Mouse (Mus musculus) kidney, adult 2 months (tissue): Measurements from ENCODE around the gene 7420426K07Rik. TPM values are rescaled to one million over a fixed set of nuclear protein-coding genes. Genes with fewer than 3 reads are reported as not detected.

Experiments used
- DNase-seq: peaks from one replicate; pipeline ENCODE4 v3.0.0; 2021
- H3K27ac ChIP-seq: fragments of 200-500 bp; 2 replicates; pipeline ENCODE4 v1.5.1; 2012; ENCODE audit warnings: low read depth, low read length, control low read depth, inconsistent platforms; ENCODE audit not compliant: insufficient read depth
- H3K27me3 ChIP-seq: fragments of 200-500 bp; replicated peaks from 2 replicates; pipeline ENCODE4 v1.6.1; 2012; ENCODE audit warnings: mild to moderate bottlenecking, moderate library complexity, low read length, inconsistent platforms; ENCODE audit not compliant: control insufficient read depth, insufficient read depth
- H3K36me3 ChIP-seq: fragments of 200-500 bp; 2 replicates; pipeline ENCODE4 v1.6.1; 2012; ENCODE audit warnings: mild to moderate bottlenecking, moderate library complexity, low read length, inconsistent platforms; ENCODE audit not compliant: control insufficient read depth, insufficient read depth
- H3K4me1 ChIP-seq: fragments of 200-500 bp; 2 replicates; pipeline ENCODE4 v1.6.1; 2011; ENCODE audit warnings: low read length; ENCODE audit not compliant: control insufficient read depth, insufficient read depth
- H3K4me3 ChIP-seq: fragments of 200-500 bp; 2 replicates; pipeline ENCODE4 v1.5.1; 2011; ENCODE audit warnings: mild to moderate bottlenecking, low read depth, low read length, control low read depth; ENCODE audit not compliant: insufficient read depth
- CTCF ChIP-seq: fragments of 200-500 bp; conservative IDR thresholded peaks from 2 replicates; pipeline ENCODE4 v1.5.1; 2011; ENCODE audit warnings: low read depth, mild to moderate bottlenecking, control low read depth, low read length, moderate library complexity, mixed read lengths; ENCODE audit not compliant: insufficient read depth, insufficient read length
- POLR2A ChIP-seq: fragments of 200-500 bp; IDR thresholded peaks from one replicate; pipeline ENCODE4 v1.6.1; 2011; ENCODE audit warnings: low read depth, low read length, control low read depth
- WGBS: fragments of 180-500 bp; shearing (Covaris S2); methylation state at CpG from one replicate; pipeline ENCODE4 v1.1.7; 2018; 5-methylcytosine and 5-hydroxymethylcytosine counted together
- polyA plus RNA-seq: library from polyadenylated mRNA; depleted of rRNA; stranded (reverse); fragments of >200 nt; gene quantifications from 2 replicates; pipeline ENCODE4 v1.2.3, GENCODE M21; 2012; rRNA removed

Gene 7420426K07Rik
- polyA plus RNA-seq, 1 experiment, result not detected

- H3K4me1 ChIP-seq, result no peaks in the 10 kb centered on the region
- H3K27me3 ChIP-seq, result peaks cover 22% of the 10 kb centered on the region
- H3K36me3 ChIP-seq, result no peaks in the 10 kb centered on the region
- no peak overlapping the region for H3K27ac ChIP-seq
- no peak overlapping the region for H3K4me3 ChIP-seq
- 4% methylated on average over 9 of the region's 9 CpGs for WGBS
- no peak for TF ChIP-seq CTCF
- no peak for TF ChIP-seq POLR2A
- DNase-seq, result no peak
These were observed 50.9 kb downstream of the 7420426K07Rik start for GRCm38 (mm10) chr9:98953830-98954229.

Other genes with a start within 250 kb of the 7420426K07Rik start
- not detected in 2 replicates for gene Prr23a1, start 60.6 kb upstream of the 7420426K07Rik start, polyA plus RNA-seq
- not detected in 2 replicates for gene Prr23a2, start 46.6 kb upstream of the 7420426K07Rik start, polyA plus RNA-seq
- not detected in 2 replicates for gene Prr23a3, start 38.4 kb upstream of the 7420426K07Rik start, polyA plus RNA-seq
- not detected in 2 replicates for gene Foxl2, start 52.2 kb downstream of the 7420426K07Rik start, polyA plus RNA-seq
- 3.5 and 4.5 TPM in 2 replicates for gene Faim, start 83.3 kb downstream of the 7420426K07Rik start, polyA plus RNA-seq
- gene Gm1123, start 132.6 kb downstream of the 7420426K07Rik start, polyA plus RNA-seq, result 0.25 and 0.37 TPM in 2 replicates
- gene Pik3cb, start 237.5 kb downstream of the 7420426K07Rik start, polyA plus RNA-seq, result 7.3 and 7.4 TPM in 2 replicates